Mouse (Mus musculus) hematopoietic stem cell, adult 5-6 weeks (primary cell): ENCODE data around the gene Trpc4ap. TPM values are rescaled to one million over a fixed set of nuclear protein-coding genes. Genes with fewer than 3 reads are reported as not detected.
A peak's percentile ranks its signal among the peaks of the same experiment; 100 is the strongest.
"Not testable (repeated sequence)": the region's sequence is repeated elsewhere in the genome, so short reads cannot be mapped to it uniquely, and the experiment has no call there.

Experiments used
- ATAC-seq, 2 experiments: fragments of 125-278 bp in 1 of 2; replicated peaks in 1 of 2; 2 replicates each; pipeline ENCODE4 v1.8.0; 2016 to 2017; ENCODE audit warnings: inconsistent platforms in 2 of 2, mild to moderate bottlenecking in 2 of 2, moderate number of reproducible peaks in 2 of 2, low read depth in 1 of 2, moderate TSS enrichment in 1 of 2; ENCODE audit not compliant: low FRiP score in 2 of 2, poor library complexity in 2 of 2, severe bottlenecking in 2 of 2, insufficient read depth in 1 of 2, low TSS enrichment in 1 of 2
- total RNA-seq: library from RNA; stranded (forward); fragments of 172-1452, 232-1000 nt; gene quantifications from 2 replicates; pipeline ENCODE4 v1.2.3, GENCODE M21; 2017

The Trpc4ap gene
- total RNA-seq, 1 experiment from 2014 or later, result 82.7 TPM

DNA sequence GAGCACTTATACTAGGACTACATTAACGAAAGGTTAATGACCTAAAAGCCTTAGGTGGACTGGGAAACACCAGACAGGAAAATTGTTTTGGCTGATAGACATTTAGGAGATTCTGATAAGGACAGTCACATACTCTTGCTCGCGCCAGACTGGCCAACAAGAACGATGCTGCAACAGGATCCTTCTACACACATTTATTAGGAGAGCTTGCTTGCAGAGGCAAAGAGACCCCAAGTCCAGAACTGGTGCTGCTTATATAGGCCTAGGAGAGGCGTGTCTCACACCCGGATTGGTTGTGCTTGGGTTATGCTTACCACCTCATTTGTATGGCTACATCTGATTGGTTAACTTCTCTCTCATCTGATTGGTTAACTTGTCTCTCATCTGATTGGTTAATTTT lies 6.3 kb upstream of the Trpc4ap start:
- not testable (repeated sequence) for ATAC-seq

DNA sequence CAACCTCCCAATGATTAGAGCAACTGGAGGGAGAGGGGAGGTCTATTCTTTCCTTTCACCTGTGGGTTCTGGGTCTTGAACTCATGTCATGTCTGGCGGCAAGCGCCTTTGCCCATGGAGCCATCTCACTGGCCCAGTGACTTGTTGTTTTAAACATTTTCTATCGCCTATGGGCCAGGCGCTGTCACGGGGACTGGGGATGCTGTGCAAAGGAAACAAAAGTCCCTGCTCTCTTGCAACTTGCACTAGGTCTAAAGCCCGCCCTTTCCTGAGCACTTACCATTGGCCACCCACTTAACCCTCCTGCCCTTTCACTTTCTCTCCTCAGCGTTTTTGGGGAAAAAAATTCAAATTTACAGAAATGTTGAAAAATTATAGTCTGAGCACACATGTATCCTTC lies 4.7 kb upstream of the Trpc4ap start:
- peak; percentile 42 to 63; a peak in 2 of 4 replicates for ATAC-seq

DNA sequence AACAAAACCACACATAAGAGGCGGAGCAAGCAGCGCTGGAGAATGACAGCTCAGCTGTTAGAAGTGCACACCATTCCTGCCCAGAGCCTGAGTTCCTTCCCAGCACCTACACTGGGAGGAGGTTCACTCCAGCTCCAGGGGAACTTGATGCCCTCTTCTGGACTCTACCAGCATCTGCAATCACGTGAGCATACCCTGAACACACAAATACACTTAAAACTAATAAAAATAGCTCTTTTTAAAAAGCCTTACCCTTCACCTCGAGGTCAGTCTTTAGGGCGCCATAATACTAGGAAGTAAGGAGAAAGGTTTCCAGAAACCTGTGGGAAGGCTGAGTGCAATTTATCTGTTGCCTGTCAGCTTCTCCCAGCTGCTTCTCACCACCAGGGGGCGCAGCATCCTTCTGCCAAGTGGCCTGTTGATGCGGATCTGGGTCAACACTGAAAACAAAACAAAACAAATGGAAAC lies 3.9 kb upstream of the Trpc4ap start:
- peak; percentile 55; a peak in 3 of 4 replicates for ATAC-seq

DNA sequence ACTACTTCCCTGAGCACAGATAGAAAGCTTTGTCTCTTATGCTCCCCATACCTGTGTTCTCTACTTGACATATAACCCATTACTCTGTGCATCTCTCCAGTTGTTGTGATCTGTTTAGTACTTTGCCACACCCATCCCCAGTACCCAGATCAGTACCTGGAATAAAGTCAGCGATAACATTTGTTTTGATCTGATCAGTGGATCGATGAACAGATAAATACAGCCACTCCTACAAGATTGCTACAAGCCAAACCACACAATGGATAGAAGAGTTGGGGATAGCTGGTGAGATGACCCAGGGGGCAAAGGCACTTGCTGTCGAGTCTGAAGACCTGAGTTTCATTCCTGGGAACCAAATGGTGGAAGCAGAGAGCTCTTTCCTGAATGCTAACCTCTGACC lies 3.1 kb upstream of the Trpc4ap start:
- no peak for ATAC-seq

DNA sequence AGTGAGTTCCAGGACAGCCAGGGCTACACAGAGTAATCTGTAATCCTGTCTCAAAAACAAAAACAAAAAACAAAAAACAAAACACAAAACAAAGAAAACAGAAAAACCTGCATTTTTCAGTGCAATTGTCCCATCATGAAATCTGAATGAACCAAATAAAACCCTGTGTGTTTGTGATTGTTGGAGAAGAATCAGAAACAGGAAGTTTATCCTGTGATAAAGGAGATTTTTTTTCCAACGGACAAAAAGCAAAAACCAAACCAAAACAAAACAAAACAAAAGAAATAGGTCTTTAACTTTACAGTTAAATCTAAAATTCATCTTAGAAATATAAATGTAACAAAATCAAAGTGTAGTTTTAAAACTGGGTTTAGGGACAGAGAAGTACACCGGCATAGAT lies 2.4 kb upstream of the Trpc4ap start:
- ATAC-seq, result no peak

DNA sequence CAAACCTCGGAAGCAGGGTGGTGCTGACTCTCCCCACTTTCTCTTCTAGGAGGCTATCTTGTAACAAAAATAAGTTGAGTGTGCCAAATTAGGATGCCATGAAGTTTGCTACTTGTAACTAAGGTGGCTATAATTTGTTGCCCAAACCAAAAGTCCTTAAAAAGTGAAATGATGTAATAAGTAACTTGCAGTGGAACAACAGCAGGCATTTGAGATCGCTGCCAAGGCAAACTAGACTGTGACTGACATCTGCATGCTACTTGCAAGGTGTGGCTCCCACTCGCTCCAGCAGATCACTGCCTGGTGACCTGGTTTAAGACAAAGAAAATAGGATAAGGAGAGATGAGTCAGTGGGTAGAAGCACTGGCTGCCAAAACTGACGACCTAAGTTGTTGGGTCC lies 952 bp upstream of the Trpc4ap start:
- no peak for ATAC-seq

DNA sequence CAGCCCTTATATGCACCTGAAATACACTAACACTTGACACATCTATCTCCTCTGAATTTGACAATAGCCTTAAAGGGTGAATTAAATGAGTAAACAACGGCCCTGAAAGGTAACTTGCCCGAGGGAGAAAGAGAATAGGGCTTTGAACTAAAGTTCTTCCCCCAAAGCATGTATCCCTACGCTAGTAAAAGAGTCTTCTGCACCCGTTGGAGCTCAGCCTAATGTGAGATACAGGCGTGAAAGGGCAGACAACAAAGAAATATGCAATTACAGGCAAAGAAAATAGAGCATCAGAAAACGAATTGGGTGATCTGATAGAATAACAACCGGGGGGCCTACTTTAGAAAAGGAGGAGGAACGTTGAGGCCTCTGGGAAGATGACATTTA lies 855 bp downstream of the Trpc4ap start:
- no peak for ATAC-seq

DNA sequence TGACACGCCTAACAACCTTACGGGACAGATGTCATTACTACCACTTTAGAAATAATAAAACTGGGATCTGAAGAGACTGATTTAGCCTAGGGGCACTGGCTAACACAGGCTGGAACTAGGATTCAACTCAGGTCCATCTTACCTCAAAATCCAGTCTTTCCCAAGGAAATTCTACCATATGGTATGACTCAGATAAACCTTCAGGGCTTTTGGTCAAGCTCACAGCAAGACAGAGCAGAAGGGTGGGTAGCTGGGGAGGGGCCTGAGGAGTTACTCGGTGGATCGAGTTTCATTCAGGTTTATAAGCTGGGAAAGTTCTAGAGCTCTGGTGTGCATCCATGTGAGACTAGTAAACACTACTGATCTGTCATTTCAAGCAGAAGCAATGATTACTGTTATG lies 3.0 kb downstream of the Trpc4ap start:
- no peak for ATAC-seq

DNA sequence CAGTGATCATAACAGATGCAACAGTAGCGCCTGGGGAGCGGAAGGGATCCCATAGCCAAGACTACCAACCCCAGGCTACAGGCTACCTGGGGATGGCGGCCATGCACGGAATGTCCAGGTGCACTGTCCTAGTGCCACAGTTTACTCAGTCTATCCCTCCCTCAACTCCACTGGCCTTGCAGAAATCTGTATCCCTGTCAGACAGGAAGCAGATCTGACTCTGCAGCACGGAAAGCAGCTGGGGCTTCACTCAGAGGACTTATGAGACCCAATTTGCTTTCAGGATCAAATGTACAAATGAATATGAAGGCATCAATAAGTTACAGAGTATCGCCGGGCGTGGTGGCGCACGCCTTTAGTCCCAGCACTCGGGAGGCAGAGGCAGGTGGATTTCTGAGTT lies 4.4 kb downstream of the Trpc4ap start:
- ATAC-seq, result no peak

DNA sequence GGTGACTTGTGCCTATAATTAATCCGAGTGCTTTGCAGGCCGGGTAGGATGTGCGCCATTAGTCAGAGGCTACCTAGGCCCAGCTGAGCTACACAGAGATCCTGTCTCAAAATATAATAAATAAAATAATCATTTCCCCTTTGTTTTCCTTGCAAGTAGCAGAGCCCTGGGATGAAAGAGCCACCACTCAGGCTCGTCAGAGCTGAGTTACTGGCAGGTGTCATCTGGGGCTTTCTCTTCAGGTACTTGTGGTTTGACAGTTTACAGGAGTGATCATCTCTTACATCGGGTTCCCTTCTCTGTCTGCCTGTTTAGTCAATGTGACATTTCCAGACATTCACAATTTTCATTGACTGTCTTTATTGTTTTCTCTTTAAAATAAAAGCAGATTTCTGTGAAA lies 5.6 kb downstream of the Trpc4ap start:
- ATAC-seq, result no peak

DNA sequence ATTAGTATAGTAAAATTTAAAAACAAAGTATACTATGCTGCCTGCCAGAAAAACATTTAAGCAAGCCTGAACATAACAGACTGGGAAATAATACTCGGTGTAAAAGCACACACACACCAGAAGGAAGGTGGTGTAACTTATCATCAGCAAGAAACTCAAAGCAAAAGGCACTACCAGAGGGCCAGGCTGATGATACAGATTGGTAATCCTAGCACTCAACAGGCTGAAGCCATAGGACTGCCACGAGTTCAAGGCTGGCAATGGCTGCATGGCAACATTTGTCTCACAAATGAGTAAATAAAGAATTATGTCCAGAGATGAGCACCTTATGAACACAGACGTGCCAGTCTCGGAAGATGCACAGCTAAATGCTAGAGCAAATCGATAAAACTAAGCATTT lies 8.4 kb downstream of the Trpc4ap start:
- no peak for ATAC-seq

DNA sequence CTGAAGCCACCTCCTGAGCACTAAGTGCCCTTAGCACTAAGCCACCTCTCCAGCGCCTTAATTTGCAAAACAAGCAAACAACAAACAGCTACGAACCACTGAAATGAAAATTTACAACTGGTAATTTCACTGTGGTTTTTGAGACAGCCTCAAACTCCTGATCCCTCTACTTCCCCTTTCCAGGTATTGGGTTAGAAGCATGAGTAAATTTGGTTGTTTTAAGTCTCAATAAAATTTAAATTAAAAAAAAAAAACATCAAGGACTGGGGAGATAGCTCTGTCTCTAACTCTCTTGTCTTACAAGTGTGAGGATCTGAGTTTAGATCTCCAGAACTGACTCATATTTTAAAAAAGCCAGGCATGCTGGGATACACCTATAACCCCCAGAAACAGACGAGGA lies 9.0 kb downstream of the Trpc4ap start:
- ATAC-seq, result no peak

DNA sequence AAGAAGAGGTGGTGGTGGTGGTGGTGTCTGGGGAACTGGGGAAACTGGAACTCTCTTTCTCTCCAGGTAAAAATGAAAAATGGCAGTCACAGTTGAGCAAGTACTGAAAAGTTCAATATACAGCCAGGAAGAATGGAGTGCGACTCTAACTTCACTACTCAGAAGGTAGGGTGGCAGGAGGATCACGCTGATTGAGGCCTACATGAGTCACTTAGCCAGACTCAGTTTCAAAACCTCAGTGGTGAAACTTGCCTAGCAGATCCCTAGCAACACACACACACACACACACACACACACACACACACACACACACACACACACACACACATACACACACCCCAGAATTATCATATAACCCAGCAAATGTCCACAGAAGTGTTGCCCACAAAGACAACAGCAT lies 10.3 kb downstream of the Trpc4ap start:
- ATAC-seq, result no peak

DNA sequence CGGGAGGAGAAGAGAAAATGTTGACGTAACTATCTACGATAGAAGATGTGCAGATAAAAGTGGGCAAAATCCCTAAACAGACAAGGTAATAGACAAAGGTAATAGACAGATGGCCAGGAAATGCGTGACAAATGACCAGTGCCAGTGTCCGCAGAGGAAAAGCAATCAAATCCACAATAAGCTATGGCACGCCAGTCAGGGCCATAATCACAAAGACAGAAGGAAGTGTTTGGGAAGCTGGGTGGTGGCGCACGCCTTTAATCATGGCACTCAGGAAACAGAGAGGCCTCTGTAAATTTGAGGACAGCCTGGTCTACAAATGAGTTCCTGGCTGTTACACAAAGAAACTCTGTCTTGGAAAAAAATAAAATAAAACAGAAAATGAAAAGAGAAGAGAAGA lies 11.0 kb downstream of the Trpc4ap start:
- no peak for ATAC-seq

DNA sequence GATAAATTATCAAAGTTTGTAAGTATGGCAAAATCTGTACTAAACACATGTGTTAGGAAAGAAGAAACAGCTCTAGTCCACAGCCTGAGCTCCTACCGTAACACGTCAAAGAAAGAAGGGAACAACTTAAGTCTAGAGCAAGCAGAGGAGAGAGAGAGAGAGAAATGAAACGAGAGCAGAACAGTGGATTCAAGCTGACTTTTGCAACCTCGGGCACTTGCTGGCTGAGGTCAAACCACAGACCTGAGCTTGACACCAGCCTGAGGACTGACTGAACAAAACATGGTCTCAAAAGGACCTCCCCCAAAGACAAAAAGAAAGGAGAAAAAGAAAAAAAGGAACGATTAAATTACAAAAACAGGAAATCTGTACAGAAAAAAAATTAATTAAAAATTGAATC lies 11.6 kb downstream of the Trpc4ap start:
- 0 out of 4 replicates have a peak, but pooled peaks of 1 of the 2 experiments have one; percentile 45 for ATAC-seq

DNA sequence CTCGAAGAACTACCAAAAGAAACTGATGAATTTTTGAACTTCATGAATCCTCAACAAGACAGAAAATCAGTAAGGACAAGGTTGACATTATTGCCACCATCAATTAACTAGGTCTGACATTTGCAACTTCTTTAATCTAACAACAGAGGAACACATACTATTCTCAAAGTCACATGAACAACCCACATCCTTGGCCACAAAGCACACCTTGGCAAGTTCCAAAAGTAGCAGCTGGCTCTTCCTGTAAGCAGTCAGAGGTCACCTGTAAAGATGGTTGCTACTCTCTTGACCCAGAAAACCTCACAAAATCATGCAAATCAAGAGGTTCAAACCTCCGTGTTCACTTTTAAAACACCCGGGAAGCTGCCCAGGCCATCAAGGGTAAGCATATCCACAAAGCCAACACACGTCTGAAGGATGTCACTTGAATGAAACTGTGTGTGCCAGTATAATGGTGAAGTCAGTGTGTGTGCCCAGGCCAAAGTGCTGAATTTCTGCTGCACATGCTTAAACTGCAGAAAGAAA lies 12.5 kb downstream of the Trpc4ap start:
- no peak; a peak in 1 of 4 replicates for ATAC-seq

DNA sequence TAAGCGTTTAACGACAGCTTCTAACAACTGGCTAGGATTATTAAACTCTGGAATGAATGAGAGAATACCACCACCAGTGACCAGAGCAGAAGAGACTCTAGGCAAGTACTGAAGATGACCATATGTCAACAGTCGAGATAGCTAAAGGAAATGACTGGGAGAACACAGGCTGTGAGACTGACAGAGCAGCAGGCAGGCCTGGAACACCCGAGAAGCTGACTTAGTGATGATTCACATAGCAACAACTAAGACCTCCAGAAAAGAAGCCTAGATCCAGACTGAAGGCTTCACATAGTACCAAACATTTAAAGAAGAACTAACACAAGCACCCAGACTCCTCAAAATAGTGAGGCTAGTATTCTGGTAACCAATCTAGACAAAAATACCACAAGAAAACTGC lies 17.1 kb downstream of the Trpc4ap start:
- no peak for ATAC-seq

DNA sequence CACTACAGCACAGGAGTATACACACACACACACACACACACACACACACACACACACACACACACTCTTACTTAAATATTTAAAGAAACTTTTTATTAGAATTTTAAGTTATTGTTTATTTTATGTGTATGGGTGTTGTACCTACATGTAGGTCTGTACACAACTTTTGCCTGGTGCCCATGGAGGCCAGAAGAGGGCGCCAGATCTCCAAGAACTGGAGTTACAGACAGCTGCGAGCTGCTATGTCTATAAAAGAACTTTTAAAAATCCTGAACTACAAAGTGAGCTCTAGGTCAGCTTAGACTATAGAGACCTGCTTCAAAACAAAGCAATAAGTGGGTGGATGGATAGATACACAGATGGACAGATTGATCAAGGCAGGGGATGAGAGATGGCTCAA lies 18.6 kb downstream of the Trpc4ap start:
- ATAC-seq, result peak; percentile 27 to 56; a peak in 1 of 4 replicates

DNA sequence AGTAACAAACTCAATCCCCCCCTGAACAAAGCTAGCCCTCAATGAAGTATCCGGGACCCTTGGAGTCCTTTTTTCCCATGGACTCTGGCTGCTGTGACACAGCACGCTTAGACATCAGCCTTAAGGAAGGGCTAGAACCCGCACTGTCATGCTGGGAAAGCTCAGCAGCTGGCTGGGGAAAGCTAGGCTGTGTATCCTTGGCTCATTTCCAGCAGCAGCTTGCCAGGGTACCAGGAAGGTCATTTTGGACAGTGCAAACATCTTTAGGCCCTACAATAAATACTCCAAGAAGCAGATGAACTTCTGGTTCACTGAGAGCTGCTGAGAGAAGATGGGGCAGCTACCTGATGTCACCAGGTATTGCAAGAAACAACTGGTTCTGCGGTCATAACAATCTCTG lies 20.9 kb downstream of the Trpc4ap start:
- ATAC-seq, result no peak

DNA sequence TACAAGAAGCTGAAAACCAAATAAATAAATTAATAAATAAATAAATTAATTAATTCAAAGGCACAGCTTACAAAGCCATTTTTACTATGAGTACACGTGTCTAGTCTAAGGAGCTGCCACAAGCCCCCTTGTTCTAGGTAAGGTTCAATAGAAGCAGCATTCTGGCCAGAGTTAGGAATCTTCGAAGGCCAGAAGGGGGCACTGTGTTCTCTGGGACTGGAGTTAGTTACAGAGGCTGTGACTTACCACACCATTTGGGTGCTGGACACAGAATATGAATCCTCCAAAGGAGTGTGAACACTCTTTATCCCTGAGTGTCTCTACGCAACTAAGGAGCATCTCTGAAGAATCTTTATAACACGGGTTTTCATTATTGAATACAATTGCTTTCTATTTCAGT lies 23.7 kb downstream of the Trpc4ap start:
- ATAC-seq, result no peak
